ENCODE assay signal across 17 mouse cellular contexts in the genomic region with DNA sequence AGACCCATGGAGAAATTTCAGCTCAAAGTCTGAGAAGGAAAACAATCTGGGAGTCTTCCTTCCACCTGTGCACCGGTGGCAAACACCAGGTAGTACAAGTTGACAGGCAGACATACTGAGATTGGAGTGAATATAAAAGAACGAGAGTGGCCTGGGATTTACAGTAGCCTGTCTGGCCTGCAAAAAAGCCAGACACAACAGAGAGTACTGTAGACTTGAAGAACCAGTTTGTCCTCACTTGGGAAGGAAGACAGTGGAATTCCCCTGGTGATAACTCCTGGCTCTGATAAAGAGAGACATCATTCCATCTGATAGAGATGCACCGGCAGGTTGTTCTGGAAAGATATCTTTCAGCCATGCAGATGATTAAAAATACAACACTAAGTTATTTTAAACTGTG.
"Had no signal": no experiment of that assay in that cellular context is flagged by ENCODE, and none has a peak within 500 bp of the region (broad histone marks: within the 10 kb centered on the region; RNA-seq: fewer than 3 reads in every experiment).

No protein-coding gene starts in this region.

- H3K4me1 ChIP-seq: midbrain, embryonic 13.5 days; midbrain, embryonic 15.5 days; neural tube, embryonic 12.5 days; stomach, embryonic 15.5 days had no signal

- H3K9ac ChIP-seq: lung, embryonic 15.5 days; midbrain, embryonic 13.5 days; midbrain, embryonic 15.5 days; neural tube, embryonic 12.5 days; stomach, embryonic 15.5 days had no signal

- ATAC-seq: lung, postnatal 0 days; midbrain, embryonic 13.5 days; midbrain, embryonic 15.5 days had no signal

- DNase-seq: lung, adult 2 months; lung, postnatal 14 days; lung, postnatal 36 days; right cerebral cortex, postnatal 14 days; thymus, adult 2 months; thymus, postnatal 25 days; thymus, postnatal 4 days had no signal

- H3K27me3 ChIP-seq: lung, embryonic 15.5 days; midbrain, embryonic 13.5 days; midbrain, embryonic 15.5 days; neural tube, embryonic 12.5 days; stomach, embryonic 15.5 days had no signal

- H3K27ac ChIP-seq: lung, embryonic 15.5 days; macrophage; midbrain, embryonic 13.5 days; midbrain, embryonic 15.5 days; neural tube, embryonic 12.5 days; stomach, embryonic 15.5 days; stomach, postnatal 0 days had no signal

- H3K4me2 ChIP-seq: lung, embryonic 15.5 days; midbrain, embryonic 11.5 days; midbrain, embryonic 13.5 days; midbrain, embryonic 15.5 days; neural tube, embryonic 12.5 days; stomach, embryonic 15.5 days had no signal

- H3K9me3 ChIP-seq: lung, embryonic 15.5 days; megakaryocyte, embryonic 14.5 days; midbrain, embryonic 13.5 days; midbrain, embryonic 15.5 days; neural tube, embryonic 12.5 days; stomach, embryonic 15.5 days had no signal

- H3K4me3 ChIP-seq: lung, embryonic 15.5 days; megakaryocyte, embryonic 14.5 days; midbrain, embryonic 13.5 days; midbrain, embryonic 15.5 days; neural tube, embryonic 12.5 days; stomach, embryonic 15.5 days had no signal

- H3K36me3 ChIP-seq: lung, embryonic 15.5 days; midbrain, embryonic 13.5 days; midbrain, embryonic 15.5 days; neural tube, embryonic 12.5 days; stomach, embryonic 15.5 days had no signal
